Mouse (Mus musculus) NIH3T3 (cell line): ENCODE results near the gene Des.
A peak's percentile ranks its signal among the peaks of the same experiment; 100 is the strongest.

ENCODE experiments used
- DNase-seq: peaks from one replicate; pipeline ENCODE4 v3.0.0-alpha.2; 2012; ENCODE audit warnings: low read depth

Gene Des

DNA sequence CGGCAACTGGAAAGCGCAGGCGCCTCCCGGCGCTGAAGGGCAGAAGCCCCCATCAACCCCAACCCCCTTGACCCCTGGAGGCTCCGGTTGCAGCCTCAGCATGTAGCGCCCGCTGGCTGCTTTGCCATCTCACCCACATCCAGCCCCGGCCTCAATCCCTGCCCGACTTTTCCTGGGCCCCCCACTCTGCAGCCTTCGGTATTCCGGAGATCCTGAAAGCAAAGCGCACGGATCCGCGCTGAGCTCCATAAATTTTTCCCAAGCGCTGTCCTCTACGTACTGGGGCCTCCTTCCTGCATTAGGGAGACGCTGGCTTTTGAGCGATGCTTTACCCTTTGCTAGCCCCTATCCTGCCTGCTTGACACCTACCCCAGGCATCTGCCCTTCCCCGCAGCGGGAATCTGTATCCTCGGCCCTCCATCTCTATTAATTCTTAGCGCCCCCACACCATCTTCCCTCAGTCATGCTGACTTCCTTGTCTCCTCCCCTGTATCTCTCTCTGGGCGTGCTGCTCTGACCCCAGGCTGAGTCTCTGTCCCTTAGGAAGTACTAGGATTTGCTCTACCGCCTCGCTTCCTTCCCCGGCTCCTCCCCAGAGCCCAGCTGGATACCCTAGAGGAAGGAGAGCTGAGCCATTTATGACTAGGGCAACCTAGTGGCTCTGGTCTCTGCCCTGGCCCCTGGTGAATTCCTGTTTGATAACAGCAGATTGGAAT lies 22.4 kb downstream of the Des start:
- peak; percentile 39 for DNase-seq

DNA sequence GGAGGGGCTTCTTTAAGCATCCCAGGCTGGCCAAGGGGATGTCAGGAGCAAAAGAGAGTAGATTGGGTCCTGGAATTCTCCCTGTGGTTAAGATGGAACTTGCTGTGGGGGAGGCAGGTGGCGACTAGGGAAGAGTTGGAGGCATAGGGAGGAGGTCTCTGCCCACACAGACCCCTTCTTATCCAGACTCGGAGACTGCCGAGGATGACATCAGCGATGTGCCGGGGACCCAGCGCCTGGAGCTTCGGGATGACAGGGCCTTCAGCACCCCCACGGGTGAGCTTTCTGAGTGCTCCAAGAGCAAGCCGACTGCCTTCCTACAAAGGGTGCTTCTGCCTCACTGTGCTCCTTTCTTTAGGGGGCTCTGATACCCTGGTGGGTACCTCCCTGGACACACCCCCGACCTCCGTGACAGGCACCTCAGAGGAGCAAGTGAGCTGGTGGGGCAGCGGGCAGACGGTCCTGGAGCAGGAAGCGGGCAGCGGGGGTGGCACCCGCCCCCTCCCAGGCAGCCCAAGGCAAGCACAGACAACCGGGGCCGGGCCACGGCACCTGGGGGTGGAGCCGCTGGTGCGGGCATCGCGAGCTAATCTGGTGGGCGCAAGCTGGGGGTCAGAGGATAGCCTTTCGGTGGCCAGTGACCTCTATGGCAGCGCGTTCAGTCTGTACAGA lies 24.5 kb downstream of the Des start:
- no peak for DNase-seq

GRCm38 (mm10) chr1:75385142-75385730 lies 25.1 kb downstream of the Des start:
- no peak for DNase-seq

- DNase-seq: no peak
These were observed 26.0 kb downstream of the Des start for GRCm38 (mm10) chr1:75386149-75386548.

- DNase-seq: no peak
These were observed 27.4 kb downstream of the Des start for GRCm38 (mm10) chr1:75387469-75387928.

- no peak for DNase-seq
These were observed 28.1 kb downstream of the Des start for GRCm38 (mm10) chr1:75387929-75388897.

DNA sequence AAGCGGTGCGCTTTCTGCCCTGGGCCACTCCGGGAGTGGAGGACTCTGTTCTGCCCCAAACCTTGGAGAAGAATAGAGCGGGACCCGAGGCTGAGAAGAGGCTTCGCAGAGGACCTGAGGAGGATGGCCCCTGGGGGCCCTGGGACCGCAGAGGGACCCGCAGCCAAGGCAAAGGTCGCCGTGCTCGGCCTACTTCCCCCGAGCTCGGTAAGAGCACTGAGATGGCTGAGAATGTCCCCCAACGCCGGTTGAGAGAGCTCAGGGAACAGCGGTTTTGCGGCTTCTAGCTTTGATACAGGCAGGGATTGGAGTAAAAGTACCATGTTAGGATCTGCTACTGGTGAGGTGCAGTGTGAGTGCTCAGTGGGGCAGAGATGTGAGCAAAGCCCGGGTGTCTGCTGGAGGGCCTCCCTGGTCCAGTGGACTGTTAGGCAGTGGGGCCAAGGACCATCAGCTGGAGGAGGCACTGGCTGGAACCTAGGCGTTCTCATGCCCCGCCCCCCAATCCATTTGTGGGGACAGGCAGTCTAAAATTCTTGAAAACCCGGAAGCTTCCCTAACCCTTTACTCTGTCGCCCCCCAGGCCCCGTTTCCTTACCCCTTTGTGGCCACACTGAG lies 28.9 kb downstream of the Des start:
- no peak for DNase-seq

- peak; percentile 92 for DNase-seq
These were observed 33.0 kb downstream of the Des start for GRCm38 (mm10) chr1:75393139-75393538.

DNA sequence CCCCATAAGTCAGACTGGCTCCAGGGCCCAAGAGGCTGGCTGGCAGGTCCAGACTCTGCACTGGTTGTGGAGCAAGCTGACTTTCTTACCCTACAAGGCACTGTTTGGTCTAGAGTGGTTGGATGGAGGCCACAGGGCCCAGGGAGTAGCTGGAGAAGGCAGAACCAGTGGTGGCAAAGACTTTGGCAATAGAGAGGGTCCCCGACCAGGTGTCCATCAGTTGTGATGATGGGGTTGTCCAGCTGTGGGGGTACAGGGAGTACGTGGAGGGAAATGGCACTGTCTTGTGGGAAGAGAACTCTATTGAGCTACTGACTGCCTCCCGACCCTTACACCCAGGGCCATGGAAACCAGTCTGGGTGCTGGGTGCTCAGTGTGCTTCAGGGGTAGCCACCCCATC lies 33.7 kb downstream of the Des start:
- DNase-seq: peak; percentile 32

DNA sequence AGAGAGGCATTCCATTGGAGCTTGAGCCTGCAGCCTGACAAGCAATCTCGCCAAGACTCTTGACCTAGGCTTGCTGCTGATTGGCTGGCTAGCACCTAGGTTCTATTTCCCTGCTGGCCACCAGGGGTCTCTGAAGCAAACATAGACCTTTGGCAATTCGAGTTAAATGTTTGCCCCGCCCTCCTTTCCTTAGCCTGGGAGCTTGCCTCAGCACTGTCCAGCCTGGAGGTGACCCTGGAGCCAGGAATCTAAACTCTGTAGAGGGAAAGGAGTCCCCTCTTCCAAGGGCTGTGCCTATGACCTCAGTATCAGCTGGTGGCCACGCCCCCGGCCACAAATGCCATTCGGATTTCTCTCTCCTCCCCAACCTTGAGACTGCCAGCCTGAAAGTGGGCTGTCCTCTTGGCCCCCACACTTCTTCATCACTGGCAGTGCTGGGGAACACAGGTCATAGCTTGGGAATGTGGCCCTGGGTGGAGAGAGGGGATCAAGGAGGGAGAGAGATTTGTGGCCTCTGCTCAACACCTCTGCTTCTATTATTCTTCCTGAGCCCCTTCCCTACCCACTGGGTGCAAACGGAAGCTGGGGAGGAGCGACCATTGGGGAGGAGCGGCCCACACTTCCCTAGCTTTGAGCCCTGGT lies 38.8 kb downstream of the Des start:
- DNase-seq: peak; percentile 89

DNA sequence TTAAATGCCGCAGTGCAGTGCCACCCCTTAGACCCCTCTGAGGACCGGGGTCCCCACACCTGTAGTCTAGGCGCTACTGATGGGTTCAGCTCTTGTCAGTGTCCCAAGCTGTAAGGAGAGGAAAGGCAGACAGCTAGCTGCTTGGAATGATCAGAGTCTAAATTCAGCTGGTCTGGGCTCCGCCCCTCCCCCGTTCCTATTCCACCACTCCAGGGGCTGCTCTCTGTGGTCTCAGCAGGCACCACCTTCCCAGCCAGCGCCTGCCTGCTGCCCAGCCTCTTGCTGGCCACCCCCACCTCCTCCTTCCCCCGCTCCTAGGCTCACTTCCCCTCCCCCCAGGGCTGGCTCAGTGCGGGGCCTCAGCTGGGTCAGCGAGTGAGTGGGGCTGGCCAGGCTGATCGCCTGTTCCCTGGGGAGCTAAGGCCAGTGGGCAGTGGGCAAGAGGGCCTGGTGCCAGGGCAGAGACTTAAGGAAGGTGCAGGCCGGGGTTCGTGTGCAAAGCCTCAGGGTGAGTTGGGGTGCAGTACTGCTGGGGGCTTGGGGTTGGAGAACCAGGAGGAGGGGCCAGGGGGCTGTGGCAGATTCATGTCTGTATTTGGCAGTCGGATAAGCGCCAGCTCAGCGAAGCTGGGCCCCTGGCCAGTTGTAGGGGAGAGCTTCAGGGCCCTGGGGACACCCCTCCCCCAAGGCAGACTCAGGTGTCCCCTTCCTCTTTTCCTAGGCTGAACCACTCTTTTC lies 39.8 kb downstream of the Des start:
- DNase-seq: peak; percentile 95

DNA sequence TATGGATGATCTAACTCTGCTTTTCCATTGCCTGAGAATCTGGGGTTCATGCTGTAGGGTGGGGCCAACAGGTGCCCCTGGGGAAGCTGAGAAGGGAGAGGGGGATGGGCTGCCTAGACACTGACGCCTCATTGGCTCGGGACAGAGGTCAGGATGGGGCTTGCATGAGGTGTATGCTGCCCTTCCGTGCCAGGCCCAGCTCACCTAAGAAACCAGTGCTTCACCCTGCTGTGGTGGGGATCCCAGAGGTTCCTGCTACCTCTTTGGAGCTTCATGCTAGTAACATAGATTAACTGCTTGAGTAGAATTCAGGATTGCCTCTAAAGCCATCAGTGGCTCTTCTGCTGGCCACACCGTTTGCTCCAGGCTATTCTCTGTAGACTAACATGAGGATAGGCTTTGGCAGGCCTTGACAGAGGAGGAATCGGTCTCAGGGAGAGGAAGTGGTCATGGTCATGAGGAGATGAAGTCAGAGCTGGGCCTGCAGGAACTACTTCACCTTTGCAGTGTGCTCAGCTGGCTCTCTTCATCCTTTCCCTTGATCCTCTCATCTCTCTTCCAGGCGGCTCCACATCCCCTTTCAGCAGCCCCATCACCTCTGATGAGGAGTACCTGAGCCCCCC lies 40.5 kb downstream of the Des start:
- peak; percentile 59 for DNase-seq

DNA sequence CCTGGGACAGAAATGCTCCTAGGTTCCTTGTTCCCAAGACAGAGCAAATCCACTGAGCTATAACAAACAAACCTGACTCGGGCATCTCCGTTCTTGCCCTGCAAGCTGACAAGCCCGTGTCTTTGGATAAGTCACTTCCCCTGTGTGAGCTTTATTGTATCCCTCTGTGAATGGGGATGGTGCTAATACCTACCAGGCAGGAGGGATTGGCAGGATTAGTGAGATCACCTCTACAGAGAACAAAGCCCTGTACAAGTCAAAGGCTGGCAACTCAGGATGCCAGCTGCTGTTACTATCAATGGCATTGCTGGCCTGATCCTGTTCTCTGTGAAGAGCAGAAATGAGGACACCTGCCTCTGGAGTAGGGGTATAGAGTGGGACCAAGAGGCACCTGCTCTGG lies 45.4 kb downstream of the Des start:
- no peak for DNase-seq

- DNase-seq: no peak
These were observed 46.0 kb downstream of the Des start for GRCm38 (mm10) chr1:75406173-75406572.

- no peak for DNase-seq
These were observed 46.9 kb downstream of the Des start for GRCm38 (mm10) chr1:75407056-75407455.

- no peak for DNase-seq
These were observed 48.1 kb downstream of the Des start for GRCm38 (mm10) chr1:75408210-75408609.

DNA sequence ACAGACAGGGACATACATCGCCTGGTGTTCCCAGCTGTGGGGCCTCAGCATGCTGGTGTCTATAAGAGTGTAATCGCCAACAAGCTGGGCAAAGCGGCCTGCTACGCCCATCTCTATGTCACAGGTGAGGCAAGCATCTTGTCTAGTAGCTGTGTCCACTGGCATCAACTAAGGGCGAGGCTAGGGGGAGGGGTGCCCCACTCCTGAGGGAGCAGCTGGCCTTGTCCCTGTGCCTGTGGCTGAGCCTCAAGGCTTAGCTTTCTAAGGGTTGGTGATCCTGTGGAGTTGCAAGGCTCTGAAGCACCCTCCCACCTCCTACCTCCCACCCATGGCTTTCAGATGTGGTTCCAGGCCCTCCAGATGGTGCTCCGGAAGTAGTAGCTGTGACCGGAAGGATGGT lies 49.8 kb downstream of the Des start:
- DNase-seq: no peak

DNA sequence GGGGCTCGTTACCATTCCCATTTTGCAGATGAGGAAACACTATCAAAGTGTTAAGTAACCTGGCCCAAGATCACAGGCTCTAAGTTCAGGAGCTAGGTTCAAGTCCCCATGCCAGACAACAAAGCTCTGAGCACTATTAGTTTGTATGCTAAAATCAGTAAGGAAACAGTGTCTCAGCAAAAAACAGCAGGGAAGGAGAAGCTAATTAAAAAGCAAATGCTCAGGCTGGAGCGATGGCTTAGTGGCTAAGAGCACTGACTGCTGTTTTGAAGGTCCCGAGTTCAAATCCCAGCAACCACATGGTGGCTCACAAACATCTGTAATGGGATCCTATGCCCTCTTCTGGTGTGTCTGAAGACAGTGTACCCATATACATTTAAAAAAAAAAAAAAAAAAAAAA lies 52.1 kb downstream of the Des start:
- no peak for DNase-seq

DNA sequence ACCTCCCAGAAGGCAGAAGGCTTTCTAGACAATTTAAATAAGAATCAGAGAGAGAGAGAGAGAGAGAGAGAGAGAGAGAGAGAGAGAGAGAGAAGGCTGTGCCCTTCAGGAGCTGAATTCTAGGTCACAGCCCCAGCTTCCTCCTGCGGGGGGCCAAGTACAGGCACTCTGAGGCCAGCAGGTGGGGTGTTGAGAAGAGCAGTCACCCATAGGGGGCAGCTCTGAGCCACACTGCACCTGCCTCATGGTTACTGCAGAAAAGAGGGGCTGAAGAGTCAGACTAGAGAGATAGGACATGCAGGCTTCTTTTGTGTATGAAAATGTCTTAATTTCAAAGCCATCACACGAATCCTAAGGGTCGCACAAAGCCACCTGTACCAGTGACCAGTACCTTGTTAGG lies 53.6 kb downstream of the Des start:
- DNase-seq: peak; percentile 48
